Mouse (Mus musculus) T-helper 1 cell (primary cell): ENCODE results near the gene Slc38a3.

Experiments
- in situ Hi-C: fragments of 300-600 bp; cut with MboI, MseI; formaldehyde crosslinking; loops from one replicate; pipeline ENCODE4 v1.15.1; 2025; ENCODE audit warnings: high pct_unique_total_duplicates

Gene Slc38a3

GRCm38 (mm10) chr9:107669480-107669945 is at the start of gene Slc38a3:
Gene Slc38a3 (minus strand): TSS chr9:107669530.
- in situ Hi-C loops: no loop called here

GRCm38 (mm10) chr9:107716951-107717350 is 47.6 kb upstream of the Slc38a3 start:
- in situ Hi-C loops: no loop called here

- in situ Hi-C loops: no loop called here
Measured at GRCm38 (mm10) chr9:107715632-107716031, 46.3 kb upstream of the Slc38a3 start.

GRCm38 (mm10) chr9:107714221-107714952 is 45.1 kb upstream of the Slc38a3 start:
- in situ Hi-C loops: no loop called here

GRCm38 (mm10) chr9:107709697-107710483 is 40.6 kb upstream of the Slc38a3 start, which contains the start of gene Sema3f:
Gene Sema3f (minus strand): TSS chr9:107710475.
- in situ Hi-C loops: no loop called here

- in situ Hi-C loops: no loop called here
Measured at GRCm38 (mm10) chr9:107709096-107709696, 39.9 kb upstream of the Slc38a3 start.

GRCm38 (mm10) chr9:107708439-107709095 is 39.2 kb upstream of the Slc38a3 start:
- in situ Hi-C loops: no loop called here

- in situ Hi-C loops: no loop called here
Measured at GRCm38 (mm10) chr9:107707701-107708438, 38.5 kb upstream of the Slc38a3 start.

- in situ Hi-C loops: no loop called here
Measured at GRCm38 (mm10) chr9:107706781-107707211, 37.5 kb upstream of the Slc38a3 start.

- in situ Hi-C loops: no loop called here
Measured at GRCm38 (mm10) chr9:107703337-107704122, 34.2 kb upstream of the Slc38a3 start.

GRCm38 (mm10) chr9:107702606-107703185 is 33.4 kb upstream of the Slc38a3 start:
- in situ Hi-C loops: no loop called here

GRCm38 (mm10) chr9:107701594-107701993 is 32.3 kb upstream of the Slc38a3 start:
- in situ Hi-C loops: no loop called here

GRCm38 (mm10) chr9:107700114-107700571 is 30.8 kb upstream of the Slc38a3 start:
- in situ Hi-C loops: no loop called here

GRCm38 (mm10) chr9:107699376-107699980 is 30.1 kb upstream of the Slc38a3 start:
- in situ Hi-C loops: no loop called here

GRCm38 (mm10) chr9:107698611-107699190 is 29.4 kb upstream of the Slc38a3 start:
- in situ Hi-C loops: no loop called here

- in situ Hi-C loops: no loop called here
Measured at GRCm38 (mm10) chr9:107697811-107698521, 28.6 kb upstream of the Slc38a3 start.

GRCm38 (mm10) chr9:107696845-107697610 is 27.7 kb upstream of the Slc38a3 start:
- in situ Hi-C loops: no loop called here
